Mouse (Mus musculus): ENCODE data around the gene Olfr48. TPM values are rescaled to one million over a fixed set of nuclear protein-coding genes. Genes with fewer than 3 reads are reported as not detected.

Olfr48 gene
- total and polyA plus RNA-seq, 3 experiments = not detected

Other genes with a start within 250 kb of the Olfr48 start
- not detected in 2 replicates for gene Olfr1247, start 234.1 kb downstream of the Olfr48 start, total RNA-seq (2012; rRNA removed)
- gene Olfr1247, start 234.1 kb downstream of the Olfr48 start, polyA plus RNA-seq (2012; ENCODE audit: insufficient read depth in 1 of 2, insufficient read length in 2 of 2, low read depth in 1 of 2, low replicate concordance in 2 of 2, missing spikeins in 1 of 2) = not detected
- not detected in 2 replicates for gene Olfr1248, start 230.0 kb downstream of the Olfr48 start, total RNA-seq (2012; rRNA removed)
- gene Olfr1248, start 230.0 kb downstream of the Olfr48 start, polyA plus RNA-seq (2012; ENCODE audit: insufficient read depth in 1 of 2, insufficient read length in 2 of 2, low read depth in 1 of 2, low replicate concordance in 2 of 2, missing spikeins in 1 of 2) = not detected
- gene Olfr1249, start 213.2 kb downstream of the Olfr48 start, total RNA-seq (2012; rRNA removed) = not detected in 2 replicates
- gene Olfr1249, start 213.2 kb downstream of the Olfr48 start, polyA plus RNA-seq (2012; ENCODE audit: insufficient read depth in 1 of 2, insufficient read length in 2 of 2, low read depth in 1 of 2, low replicate concordance in 2 of 2, missing spikeins in 1 of 2) = not detected
- gene Olfr1250, start 186.7 kb downstream of the Olfr48 start, total RNA-seq (2012; rRNA removed) = not detected in 2 replicates
- not detected for gene Olfr1250, start 186.7 kb downstream of the Olfr48 start, polyA plus RNA-seq (2012; ENCODE audit: insufficient read depth in 1 of 2, insufficient read length in 2 of 2, low read depth in 1 of 2, low replicate concordance in 2 of 2, missing spikeins in 1 of 2)
- not detected in 2 replicates for gene Olfr1251, start 176.3 kb downstream of the Olfr48 start, total RNA-seq (2012; rRNA removed)
- gene Olfr1251, start 176.3 kb downstream of the Olfr48 start, polyA plus RNA-seq (2012; ENCODE audit: insufficient read depth in 1 of 2, insufficient read length in 2 of 2, low read depth in 1 of 2, low replicate concordance in 2 of 2, missing spikeins in 1 of 2) = not detected
- not detected in 2 replicates for gene Olfr1252, start 123.2 kb downstream of the Olfr48 start, total RNA-seq (2012; rRNA removed)
- gene Olfr1252, start 123.2 kb downstream of the Olfr48 start, polyA plus RNA-seq (2012; ENCODE audit: insufficient read depth in 1 of 2, insufficient read length in 2 of 2, low read depth in 1 of 2, low replicate concordance in 2 of 2, missing spikeins in 1 of 2) = not detected
- gene Olfr1253, start 91.1 kb downstream of the Olfr48 start, total RNA-seq (2012; rRNA removed) = not detected in 2 replicates
- gene Olfr1253, start 91.1 kb downstream of the Olfr48 start, polyA plus RNA-seq (2012; ENCODE audit: insufficient read depth in 1 of 2, insufficient read length in 2 of 2, low read depth in 1 of 2, low replicate concordance in 2 of 2, missing spikeins in 1 of 2) = not detected
- gene Olfr1254, start 54.6 kb downstream of the Olfr48 start, total RNA-seq (2012; rRNA removed) = not detected in 2 replicates
- gene Olfr1254, start 54.6 kb downstream of the Olfr48 start, polyA plus RNA-seq (2012; ENCODE audit: insufficient read depth in 1 of 2, insufficient read length in 2 of 2, low read depth in 1 of 2, low replicate concordance in 2 of 2, missing spikeins in 1 of 2) = not detected
- gene Olfr1255, start 36.2 kb downstream of the Olfr48 start, total RNA-seq (2012; rRNA removed) = not detected in 2 replicates
- gene Olfr1255, start 36.2 kb downstream of the Olfr48 start, polyA plus RNA-seq (2012; ENCODE audit: insufficient read depth in 1 of 2, insufficient read length in 2 of 2, low read depth in 1 of 2, low replicate concordance in 2 of 2, missing spikeins in 1 of 2) = not detected
- not detected in 2 replicates for gene Olfr1256, start 6.7 kb downstream of the Olfr48 start, total RNA-seq (2012; rRNA removed)
- gene Olfr1256, start 6.7 kb downstream of the Olfr48 start, polyA plus RNA-seq (2012; ENCODE audit: insufficient read depth in 1 of 2, insufficient read length in 2 of 2, low read depth in 1 of 2, low replicate concordance in 2 of 2, missing spikeins in 1 of 2) = not detected
- gene Olfr1257, start 30.2 kb upstream of the Olfr48 start, total RNA-seq (2012; rRNA removed) = not detected in 2 replicates
- not detected for gene Olfr1257, start 30.2 kb upstream of the Olfr48 start, polyA plus RNA-seq (2012; ENCODE audit: insufficient read depth in 1 of 2, insufficient read length in 2 of 2, low read depth in 1 of 2, low replicate concordance in 2 of 2, missing spikeins in 1 of 2)
- not detected in 2 replicates for gene Olfr1258, start 79.1 kb upstream of the Olfr48 start, total RNA-seq (2012; rRNA removed)
- gene Olfr1258, start 79.1 kb upstream of the Olfr48 start, polyA plus RNA-seq (2012; ENCODE audit: insufficient read depth in 1 of 2, insufficient read length in 2 of 2, low read depth in 1 of 2, low replicate concordance in 2 of 2, missing spikeins in 1 of 2) = not detected
- not detected in 2 replicates for gene Olfr1259, start 100.5 kb upstream of the Olfr48 start, total RNA-seq (2012; rRNA removed)
- gene Olfr1259, start 100.5 kb upstream of the Olfr48 start, polyA plus RNA-seq (2012; ENCODE audit: insufficient read depth in 1 of 2, insufficient read length in 2 of 2, low read depth in 1 of 2, low replicate concordance in 2 of 2, missing spikeins in 1 of 2) = not detected
- not detected in 2 replicates for gene Olfr1260, start 126.1 kb upstream of the Olfr48 start, total RNA-seq (2012; rRNA removed)
- gene Olfr1260, start 126.1 kb upstream of the Olfr48 start, polyA plus RNA-seq (2012; ENCODE audit: insufficient read depth in 1 of 2, insufficient read length in 2 of 2, low read depth in 1 of 2, low replicate concordance in 2 of 2, missing spikeins in 1 of 2) = not detected
- not detected in 2 replicates for gene Olfr1261, start 143.0 kb upstream of the Olfr48 start, total RNA-seq (2012; rRNA removed)
- gene Olfr1261, start 143.0 kb upstream of the Olfr48 start, polyA plus RNA-seq (2012; ENCODE audit: insufficient read depth in 1 of 2, insufficient read length in 2 of 2, low read depth in 1 of 2, low replicate concordance in 2 of 2, missing spikeins in 1 of 2) = not detected
- gene Olfr1262, start 151.9 kb upstream of the Olfr48 start, total RNA-seq (2012; rRNA removed) = not detected in 2 replicates
- gene Olfr1262, start 151.9 kb upstream of the Olfr48 start, polyA plus RNA-seq (2012; ENCODE audit: insufficient read depth in 1 of 2, insufficient read length in 2 of 2, low read depth in 1 of 2, low replicate concordance in 2 of 2, missing spikeins in 1 of 2) = not detected
- not detected in 2 replicates for gene Olfr1263, start 163.9 kb upstream of the Olfr48 start, total RNA-seq (2012; rRNA removed)
- gene Olfr1263, start 163.9 kb upstream of the Olfr48 start, polyA plus RNA-seq (2012; ENCODE audit: insufficient read depth in 1 of 2, insufficient read length in 2 of 2, low read depth in 1 of 2, low replicate concordance in 2 of 2, missing spikeins in 1 of 2) = not detected
- not detected in 2 replicates for gene Olfr1264, start 177.4 kb upstream of the Olfr48 start, total RNA-seq (2012; rRNA removed)
- not detected for gene Olfr1264, start 177.4 kb upstream of the Olfr48 start, polyA plus RNA-seq (2012; ENCODE audit: insufficient read depth in 1 of 2, insufficient read length in 2 of 2, low read depth in 1 of 2, low replicate concordance in 2 of 2, missing spikeins in 1 of 2)
- gene Olfr1265, start 187.1 kb upstream of the Olfr48 start, total RNA-seq (2012; rRNA removed) = not detected in 2 replicates
- under 1 TPM in 1 of 2 experiments, not detected in 1; 0.06 TPM for gene Olfr1265, start 187.1 kb upstream of the Olfr48 start, polyA plus RNA-seq (2012; ENCODE audit: insufficient read depth in 1 of 2, insufficient read length in 2 of 2, low read depth in 1 of 2, low replicate concordance in 2 of 2, missing spikeins in 1 of 2)
- not detected in 2 replicates for gene Olfr140, start 215.4 kb upstream of the Olfr48 start, total RNA-seq (2012; rRNA removed)
- not detected for gene Olfr140, start 215.4 kb upstream of the Olfr48 start, polyA plus RNA-seq (2012; ENCODE audit: insufficient read depth in 1 of 2, insufficient read length in 2 of 2, low read depth in 1 of 2, low replicate concordance in 2 of 2, missing spikeins in 1 of 2)